Mouse (Mus musculus) neutrophil, adult 5-6 weeks (primary cell): Measurements from ENCODE around the gene Ivd. TPM values are rescaled to one million over a fixed set of nuclear protein-coding genes. Genes with fewer than 3 reads are reported as not detected.
A peak's percentile ranks its signal among the peaks of the same experiment; 100 is the strongest.

Experiments used
- ATAC-seq: fragments of 151-379, 151-347 bp; 2 replicates; pipeline ENCODE4 v1.8.0; 2017; ENCODE audit warnings: mild to moderate bottlenecking, moderate TSS enrichment; ENCODE audit not compliant: insufficient number of reproducible peaks, poor library complexity, low FRiP score, severe bottlenecking; ENCODE audit errors: extremely low read depth
- total RNA-seq: library from RNA; stranded (forward); fragments of 200-1000 nt; gene quantifications from 2 replicates; pipeline ENCODE4 v1.2.3, GENCODE M21; 2017

Gene Ivd
- total RNA-seq = 36.6 and 47.0 TPM in 2 replicates

DNA sequence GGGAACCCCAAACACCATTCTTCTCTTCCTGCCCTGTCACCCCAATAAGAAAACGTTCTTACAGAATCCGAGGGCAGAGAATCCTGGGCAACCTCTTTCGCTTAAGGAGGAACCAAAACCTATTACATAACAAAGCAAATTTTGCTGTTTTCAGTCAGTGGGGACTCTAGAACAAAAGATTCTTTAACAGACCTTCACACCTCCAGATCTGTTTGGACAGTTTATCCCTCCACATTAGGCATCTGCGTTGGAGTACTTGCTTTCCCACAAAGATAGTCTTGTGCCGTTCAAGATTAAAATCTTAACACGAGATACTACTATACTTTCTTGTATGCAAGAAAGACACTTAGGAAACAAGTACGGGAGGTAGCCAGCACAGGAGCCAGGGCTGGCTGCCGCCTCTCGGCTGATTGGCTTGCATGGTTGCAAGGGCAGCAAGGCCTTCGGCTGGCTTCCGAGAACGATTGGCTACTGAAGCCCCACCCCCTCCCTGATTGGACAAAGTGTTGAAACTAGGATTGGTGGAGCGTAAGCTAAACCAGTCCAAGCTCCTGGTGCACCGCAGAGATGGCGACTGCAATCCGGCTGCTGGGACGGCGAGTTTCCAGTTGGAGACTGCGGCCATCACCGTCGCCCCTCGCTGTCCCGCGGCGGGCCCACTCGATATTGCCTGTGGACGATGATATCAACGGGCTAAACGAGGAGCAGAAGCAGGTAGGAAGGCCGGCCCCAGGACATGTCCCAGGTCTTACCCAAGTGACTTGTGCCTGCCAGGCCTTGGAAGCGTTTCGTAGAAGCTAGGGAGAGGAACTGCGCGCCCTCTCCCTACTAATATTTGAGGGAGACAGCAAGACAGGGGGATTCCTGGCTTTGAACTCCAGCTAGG lies at the start of gene Ivd:
Ivd (plus strand) TSS at position 501 of the 886 bp plus-strand sequence.
- peak; percentile 97 for ATAC-seq

DNA sequence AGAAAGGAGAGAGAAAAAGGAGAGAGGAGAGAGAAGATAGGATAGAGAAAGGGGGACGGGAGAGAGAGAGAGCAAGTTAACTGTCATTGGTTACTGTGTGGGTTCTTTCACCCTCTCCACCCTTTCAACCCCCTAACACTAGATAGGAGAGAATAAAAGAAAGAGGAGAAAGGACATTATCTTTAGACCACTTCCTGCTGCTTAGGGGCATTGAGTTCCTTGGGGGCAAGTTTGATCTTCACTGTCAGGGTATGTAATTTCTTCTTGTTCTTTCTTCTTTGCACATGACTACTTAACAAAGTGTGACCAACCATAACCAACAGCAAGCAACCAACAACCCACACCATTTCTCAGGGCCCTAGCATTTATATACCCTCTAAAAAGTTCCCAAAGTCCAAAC lies 49.0 kb upstream of the Ivd start:
- no peak for ATAC-seq

DNA sequence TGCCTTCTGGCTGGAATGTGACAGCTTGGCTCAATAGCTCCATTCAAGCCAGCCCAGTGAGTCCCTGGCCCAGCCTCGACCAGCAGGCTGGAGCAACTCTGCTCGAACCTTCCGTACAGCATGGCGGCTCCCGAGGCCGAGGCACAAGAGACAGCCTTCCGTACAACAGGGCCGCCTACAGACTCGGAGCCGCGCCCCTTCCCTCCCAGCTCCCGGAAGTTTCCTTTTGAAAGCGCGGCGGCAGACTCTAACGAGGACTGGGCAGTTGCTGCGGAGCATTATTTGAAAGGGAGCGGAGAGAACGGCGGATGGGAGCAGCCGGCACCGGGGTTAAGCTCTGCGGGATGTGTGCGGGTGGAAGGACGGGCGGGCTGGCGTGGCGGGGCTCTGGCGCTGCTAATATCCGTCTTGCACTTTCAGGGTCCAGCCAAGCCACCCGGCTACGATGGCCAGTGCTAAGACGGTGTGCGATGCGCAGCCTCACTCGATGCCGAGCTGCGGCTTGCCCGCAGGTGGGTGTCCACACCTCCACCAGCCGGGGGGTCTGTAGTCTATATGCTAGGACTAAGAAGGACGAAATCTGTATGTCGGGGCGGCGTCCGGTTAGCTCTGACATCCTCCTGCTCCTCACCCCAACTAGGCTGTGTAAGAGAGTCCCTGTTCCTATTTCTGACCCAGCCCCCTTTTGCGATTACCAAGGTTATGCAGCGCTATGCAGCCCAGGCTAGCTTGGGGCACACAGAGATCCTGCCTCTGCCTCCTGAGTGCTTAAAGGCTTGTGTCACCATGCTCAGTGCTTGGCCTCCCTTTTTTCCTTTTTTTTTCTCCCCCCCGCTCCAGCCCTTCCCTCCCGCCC lies 47.5 kb upstream of the Ivd start, which contains the start of gene Knstrn:
Knstrn (plus strand) TSS at position 23 of the 856 bp plus-strand sequence.
- ATAC-seq = peak; percentile 99

DNA sequence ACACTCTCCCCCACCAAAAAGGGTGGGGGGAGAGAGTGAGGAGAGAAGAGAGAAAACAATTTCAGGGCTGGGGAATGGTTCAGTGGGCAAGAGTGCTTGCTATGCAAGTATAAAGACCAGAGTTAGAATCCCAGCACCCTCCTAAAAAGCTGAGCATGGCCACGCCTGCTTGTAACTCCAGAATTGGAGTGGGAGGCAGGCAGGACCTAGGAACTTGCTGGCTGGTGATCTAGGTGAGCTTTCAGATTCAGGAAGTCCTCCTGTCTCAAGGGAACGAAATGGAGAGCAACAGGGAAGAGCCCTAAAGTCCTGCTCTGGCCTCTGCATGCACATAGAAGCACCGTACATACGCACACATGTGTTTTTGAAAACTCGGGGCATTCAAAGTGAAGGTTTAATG lies 39.0 kb upstream of the Ivd start:
- no peak for ATAC-seq

DNA sequence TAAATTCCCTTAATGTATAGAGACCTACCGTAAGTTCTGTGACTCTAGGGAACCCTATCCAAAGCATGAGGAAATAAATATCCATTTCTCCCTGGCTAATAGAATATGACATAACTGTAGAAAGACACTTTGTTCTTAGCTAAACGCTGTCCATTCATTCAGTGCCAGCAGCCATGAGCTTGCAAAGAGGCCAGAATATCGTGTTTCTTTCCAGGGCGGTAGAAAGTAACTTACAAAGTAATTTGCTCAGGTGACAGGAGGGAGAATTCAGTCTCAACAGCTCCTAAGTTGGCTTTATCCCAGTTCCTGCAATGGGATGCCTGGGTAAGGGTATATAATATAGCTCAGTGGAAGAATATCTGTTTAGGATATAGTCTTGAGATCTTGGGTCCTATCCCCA lies 37.4 kb upstream of the Ivd start:
- ATAC-seq = no peak

DNA sequence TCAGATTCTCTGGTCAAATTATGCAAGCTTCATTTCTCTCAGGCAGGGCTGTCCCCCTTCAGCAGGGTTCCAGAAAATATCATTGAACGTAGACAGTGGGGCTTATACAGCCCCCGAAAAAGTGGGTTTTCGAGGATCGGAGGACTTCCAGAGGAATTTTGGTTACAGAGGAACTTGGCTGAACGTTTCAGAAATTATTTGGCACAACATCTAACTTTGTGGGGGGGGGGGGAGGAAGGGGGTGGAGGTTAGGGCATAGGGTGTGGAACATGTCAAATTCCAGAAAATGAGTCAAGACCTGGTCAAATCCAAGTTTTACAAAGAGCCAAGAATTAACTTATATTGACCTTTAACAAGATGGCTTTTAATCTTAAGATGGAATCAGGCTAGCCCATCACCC lies 32.7 kb upstream of the Ivd start:
- ATAC-seq = no peak

DNA sequence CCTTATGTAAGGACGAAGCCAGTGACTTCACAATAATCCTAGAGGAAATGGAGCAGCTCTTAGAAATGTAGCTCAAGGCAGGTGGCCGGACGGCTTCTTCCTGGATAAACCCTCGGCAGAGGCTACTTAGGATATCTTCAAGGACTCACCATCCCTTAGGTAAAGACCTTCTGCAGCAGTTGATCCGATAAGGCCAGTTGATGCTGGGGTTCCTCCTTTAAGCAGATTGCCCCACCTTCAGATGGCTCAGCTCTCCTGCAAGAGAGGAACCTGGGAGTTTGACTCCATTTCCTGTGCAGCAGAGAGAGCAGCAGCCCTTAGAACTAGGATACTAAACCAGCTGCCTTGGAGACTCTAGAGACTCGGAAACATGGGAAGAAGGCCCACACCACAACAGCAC lies 27.7 kb upstream of the Ivd start:
- ATAC-seq = no peak

DNA sequence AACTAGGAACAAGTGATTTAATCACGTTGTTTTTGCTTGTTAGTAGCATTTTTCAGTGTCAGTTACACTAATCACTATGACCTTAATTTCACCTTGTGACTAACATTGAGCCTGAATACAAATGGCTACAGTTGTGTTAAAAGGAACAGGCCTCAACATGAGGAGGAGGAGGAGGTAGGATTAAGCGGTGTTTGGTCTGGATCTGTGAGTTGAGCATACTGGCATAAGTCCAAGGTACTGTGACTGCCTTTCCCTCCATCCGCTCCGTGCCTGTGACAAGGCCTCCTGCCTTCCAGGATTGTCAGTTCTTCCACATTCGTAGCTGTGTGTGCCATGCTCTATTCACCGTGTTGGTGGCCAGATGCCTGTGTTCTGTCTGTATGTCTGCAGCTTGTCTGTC lies 26.6 kb upstream of the Ivd start:
- no peak for ATAC-seq

DNA sequence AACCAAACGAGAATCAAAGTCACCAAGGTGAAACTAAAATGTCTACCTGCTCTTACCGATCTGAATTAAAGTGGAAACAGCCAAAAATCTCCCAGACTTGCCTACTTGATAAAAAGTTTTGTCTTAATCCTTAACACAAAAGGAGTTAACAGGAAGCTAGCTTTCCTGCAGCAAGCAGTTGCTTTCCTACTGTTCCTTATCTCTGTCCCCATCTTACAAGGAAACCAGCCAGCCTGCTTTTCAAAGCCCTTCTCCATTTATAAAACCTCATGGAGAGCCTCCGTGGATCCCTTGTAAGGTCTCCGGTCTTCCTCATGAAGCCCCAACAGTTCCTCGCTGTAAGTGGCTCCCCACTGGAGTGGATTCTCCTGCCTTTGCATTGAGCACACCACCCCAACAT lies 23.4 kb upstream of the Ivd start:
- ATAC-seq = no peak

DNA sequence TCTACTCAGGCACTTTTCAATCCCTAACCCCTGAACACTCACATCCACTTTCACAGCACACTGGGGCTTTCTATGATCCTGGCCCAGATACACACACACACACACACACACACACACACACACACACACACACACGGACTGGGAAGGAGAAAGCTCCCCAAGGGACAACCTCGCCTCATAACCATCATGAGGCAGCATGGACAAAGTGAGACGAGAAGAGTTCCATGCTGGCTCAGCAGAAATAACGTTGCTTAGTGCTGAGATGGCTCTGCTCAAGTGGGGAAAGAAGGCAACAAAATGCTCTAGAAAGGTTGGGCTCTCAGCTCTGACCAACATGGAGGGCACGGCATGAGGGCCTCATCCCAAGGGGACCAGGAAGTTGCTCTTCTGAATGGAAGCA lies 20.6 kb upstream of the Ivd start:
- no peak for ATAC-seq

DNA sequence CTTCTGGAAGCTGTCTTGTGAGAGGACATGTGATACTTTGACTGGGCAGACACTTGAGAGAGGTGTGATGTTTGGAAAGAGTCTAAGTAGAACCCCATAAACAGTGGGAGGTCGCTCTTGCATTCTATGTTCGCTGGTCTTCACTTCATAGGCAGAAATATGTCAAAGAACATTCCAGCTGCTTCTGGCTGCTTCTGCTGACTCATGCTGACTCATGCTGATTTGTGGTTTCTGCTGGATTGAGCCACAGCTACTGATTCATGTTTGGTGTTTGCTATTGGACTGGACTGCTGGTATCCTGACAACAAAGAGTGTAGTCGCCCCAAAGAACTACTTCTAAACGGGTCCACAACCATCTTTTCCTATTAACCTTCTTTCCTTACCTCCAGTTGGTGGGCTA lies 20.0 kb upstream of the Ivd start:
- ATAC-seq = no peak

DNA sequence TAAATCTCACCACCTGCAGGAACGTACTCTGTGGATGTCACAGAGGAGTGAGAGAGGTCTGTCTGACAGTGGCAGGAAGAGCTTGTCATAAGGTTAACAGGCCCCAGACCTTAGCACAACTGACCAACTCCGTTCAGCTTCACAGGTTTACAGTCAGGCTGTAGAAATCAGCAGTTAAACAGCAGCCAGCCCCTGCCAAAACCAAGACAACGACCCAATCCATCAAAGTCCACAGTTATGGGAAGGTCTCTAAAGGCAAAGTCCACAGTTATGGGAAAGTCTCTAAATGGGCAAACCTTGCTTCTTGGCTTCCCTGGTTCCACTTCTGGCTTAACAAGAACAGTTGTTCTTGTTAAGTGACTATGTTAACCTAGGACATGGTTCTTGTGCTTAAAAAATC lies 17.3 kb upstream of the Ivd start:
- no peak for ATAC-seq

DNA sequence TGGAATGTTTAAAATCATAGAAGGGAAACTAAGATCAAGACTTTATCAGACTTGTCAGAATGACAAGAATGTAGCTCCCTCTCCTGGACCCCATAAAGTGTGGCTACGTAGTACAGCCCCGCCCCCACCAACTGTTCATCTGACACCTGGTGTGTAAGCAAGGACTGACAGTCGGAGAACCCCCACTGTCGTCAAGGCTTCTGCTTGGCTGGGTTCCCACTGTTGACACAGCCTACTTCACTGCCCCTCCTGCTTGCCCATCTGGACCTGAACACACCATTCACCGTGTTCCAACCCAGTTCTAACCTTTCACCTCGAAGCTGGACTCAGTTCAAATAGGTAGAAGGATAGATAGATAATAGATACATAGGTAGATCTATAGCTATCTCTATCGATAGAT lies 15.5 kb upstream of the Ivd start:
- peak; percentile 23; the same call in 1 of the 2 replicates for ATAC-seq

DNA sequence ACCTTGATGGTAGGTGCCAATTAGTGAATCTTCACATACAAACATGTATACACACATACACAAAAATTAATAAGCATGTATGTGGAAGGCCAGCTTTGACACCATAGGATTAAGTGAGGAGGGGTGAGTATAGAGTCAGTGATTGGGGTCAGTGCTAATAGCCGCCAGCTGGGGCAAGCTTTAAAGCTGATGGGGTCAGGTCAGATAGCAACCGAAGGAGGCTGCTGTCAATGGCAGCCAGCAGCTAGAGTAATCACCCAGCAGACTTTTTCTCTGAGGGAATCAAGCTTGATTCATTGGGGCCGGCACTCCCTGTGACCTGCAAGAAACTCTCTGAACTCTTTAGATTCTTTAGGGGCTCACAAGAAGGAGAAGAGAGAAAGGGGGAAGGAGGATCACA lies 10.0 kb upstream of the Ivd start:
- no peak for ATAC-seq

DNA sequence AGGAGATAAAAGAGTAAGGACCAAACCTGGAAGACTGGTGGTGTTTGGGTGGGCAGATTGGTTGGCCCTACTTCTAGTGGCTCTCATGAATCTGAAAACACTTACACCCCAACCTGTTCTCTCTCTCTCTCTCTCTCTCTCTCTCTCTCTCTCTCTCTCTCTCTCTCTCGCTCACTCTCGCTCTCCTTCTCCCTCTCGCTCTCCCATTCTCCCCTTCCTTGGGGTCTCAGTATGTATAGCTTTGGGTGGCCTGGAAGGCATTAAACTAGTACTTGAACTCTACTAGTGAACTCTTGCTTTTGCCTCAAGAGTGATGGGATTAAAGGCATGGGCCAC lies 554 bp downstream of the Ivd start:
- ATAC-seq = no peak

DNA sequence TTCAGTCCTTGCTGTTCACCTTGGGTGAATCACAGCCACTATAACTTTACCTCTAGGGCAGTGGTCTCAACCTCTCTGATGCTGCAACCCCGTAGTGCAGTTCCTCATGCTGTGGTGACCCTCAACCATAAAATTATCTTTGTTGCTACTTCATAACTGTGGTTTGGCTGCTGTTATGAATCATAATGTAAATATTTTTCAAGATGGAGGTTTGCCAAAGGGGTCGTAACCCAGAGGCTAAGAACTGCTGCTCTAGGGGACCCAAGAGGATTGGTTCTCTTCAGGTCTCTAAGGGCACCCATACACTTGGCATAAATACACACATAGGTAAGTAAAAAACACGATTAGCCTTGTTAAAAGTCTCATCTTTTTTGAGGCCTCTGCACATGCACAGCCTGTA lies 8.8 kb downstream of the Ivd start:
- ATAC-seq = no peak

DNA sequence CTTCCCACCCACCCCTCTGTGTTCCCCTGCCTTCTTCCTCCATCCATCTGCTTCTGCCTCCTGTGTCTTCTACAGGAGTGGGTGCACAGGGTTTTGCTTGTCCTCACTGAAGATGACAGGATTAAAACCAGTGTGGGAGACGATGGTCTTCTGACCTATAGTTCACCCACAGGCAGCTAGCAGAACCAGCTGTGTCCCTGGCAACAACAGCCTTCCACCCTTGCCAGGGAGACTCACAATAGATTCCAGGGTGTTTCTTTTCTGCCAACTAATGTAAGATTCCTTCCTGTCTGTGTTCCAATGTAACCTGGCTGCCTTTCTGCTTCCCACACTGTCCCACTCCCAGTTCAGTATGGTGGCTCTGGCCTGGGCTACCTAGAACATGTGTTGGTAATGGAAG lies 9.3 kb downstream of the Ivd start:
- ATAC-seq = no peak

DNA sequence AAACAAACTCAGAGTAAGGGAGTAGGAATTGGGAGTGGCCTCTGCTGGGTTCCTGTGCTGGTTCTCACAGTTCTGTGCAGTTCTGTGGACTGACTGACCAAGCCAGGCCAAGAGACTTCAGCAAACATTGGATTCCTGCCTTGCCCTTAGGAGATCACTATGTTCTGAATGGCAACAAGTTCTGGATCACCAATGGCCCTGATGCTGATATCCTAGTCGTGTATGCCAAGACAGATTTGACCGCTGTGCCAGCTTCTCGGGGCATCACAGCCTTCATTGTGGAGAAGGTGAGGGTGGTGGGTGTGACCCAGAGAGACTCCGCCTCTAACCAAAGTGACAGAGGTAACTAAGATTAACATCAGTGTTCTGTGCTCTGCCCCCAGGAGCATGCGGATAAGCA lies 11.3 kb downstream of the Ivd start:
- ATAC-seq = no peak

DNA sequence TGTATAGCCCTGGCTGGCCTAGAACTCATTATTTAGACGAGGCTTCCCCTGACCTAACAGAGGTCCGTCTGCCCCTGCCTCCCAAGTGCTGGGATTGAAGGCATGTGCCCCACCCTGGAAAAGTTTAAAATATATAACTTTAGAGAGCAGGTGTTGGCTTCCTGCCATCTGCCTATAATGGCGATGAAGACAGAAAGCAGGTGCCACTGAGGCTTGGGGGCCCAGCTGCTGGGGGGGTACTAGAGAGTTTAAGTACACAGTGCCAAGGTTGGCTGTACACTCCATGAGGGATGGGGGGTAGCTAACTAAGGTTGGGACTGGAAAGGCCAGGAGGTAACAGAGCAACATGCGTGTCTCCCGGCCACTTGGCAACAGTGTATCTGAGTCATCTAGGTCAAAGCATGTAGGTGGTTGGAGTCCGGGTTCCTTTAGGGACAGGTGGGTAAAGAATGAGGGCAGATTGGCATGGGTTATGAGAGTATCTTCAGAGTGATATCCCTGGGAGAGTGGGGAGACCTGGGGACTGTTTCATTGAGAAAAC lies 12.2 kb downstream of the Ivd start:
- no peak for ATAC-seq

DNA sequence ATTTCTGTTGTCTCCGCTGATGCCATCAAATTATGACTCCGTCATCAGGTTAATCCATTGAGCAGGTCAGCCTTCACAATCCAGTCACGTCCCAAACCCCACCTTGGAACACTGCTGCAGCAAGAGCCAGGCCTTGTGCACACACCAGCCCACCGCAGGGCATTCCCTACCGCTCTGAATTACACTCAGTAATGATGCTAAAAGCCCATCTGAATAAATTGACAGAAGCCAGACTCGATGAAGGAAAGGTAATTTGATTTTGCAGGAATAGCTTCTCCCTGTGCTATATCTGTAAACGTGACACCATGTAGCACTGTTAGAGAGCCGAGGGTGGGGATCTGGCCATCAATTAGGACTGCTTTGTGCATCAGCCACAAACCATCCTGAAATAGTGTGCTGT lies 13.6 kb downstream of the Ivd start:
- no peak for ATAC-seq
